Mouse (Mus musculus) limb, embryonic 12.5 days (tissue): ENCODE measurements around the gene Eipr1. TPM values are rescaled to one million over a fixed set of nuclear protein-coding genes. Genes with fewer than 3 reads are reported as not detected.

Experiments
- ATAC-seq: fragments of 200-750 bp; cut with Nextera tagmentation; 2 replicates; pipeline ENCODE4 v1.8.0; 2017; ENCODE audit warnings: low read depth, moderate TSS enrichment; ENCODE audit not compliant: insufficient number of reproducible peaks, insufficient read depth, low FRiP score, low TSS enrichment
- H3K27ac ChIP-seq: fragments of 300-500 bp; sonication (generic); 2 replicates; pipeline ENCODE4 v1.5.1; 2016; ENCODE audit warnings: mild to moderate bottlenecking, moderate library complexity
- H3K27me3 ChIP-seq: fragments of 300-500 bp; sonication (generic); 2 replicates; pipeline ENCODE4 v1.6.1; 2016; ENCODE audit warnings: mild to moderate bottlenecking, moderate library complexity
- H3K36me3 ChIP-seq: fragments of 300-500 bp; sonication (generic); 2 replicates; pipeline ENCODE4 v1.6.1; 2016; ENCODE audit warnings: mild to moderate bottlenecking, moderate library complexity
- H3K4me1 ChIP-seq: fragments of 300-500 bp; sonication (generic); replicated peaks from 2 replicates; pipeline ENCODE4 v1.6.1; 2016
- H3K4me2 ChIP-seq: fragments of 300-500 bp; sonication (generic); 2 replicates; pipeline ENCODE4 v1.6.1; 2016; ENCODE audit warnings: mild to moderate bottlenecking, moderate library complexity
- H3K4me3 ChIP-seq: fragments of 300-500 bp; sonication (generic); replicated peaks from 2 replicates; pipeline ENCODE4 v1.5.1; 2016; ENCODE audit warnings: mild to moderate bottlenecking
- H3K9ac ChIP-seq: fragments of 300-500 bp; sonication (generic); replicated peaks from 2 replicates; pipeline ENCODE4 v1.6.1; 2016; ENCODE audit warnings: mild to moderate bottlenecking, moderate library complexity
- H3K9me3 ChIP-seq: fragments of 300-500 bp; sonication (generic); 2 replicates; pipeline ENCODE4 v1.6.1; 2016; ENCODE audit warnings: mild to moderate bottlenecking, moderate library complexity
- WGBS: fragments of 180-500 bp; shearing (Covaris S2); methylation state at CpG from one replicate; pipeline ENCODE4 v1.1.7; 2016; 5-methylcytosine and 5-hydroxymethylcytosine counted together
- polyA plus RNA-seq: library from polyadenylated mRNA; unstranded; fragments of >200 nt; fragmentation: Nextera tagmentation; extraction: Ambion mirVana; gene quantifications from 2 replicates; pipeline ENCODE4 v1.2.1, GENCODE M21; 2016

Eipr1 gene
- polyA plus RNA-seq, 1 experiment from 2014 or later: 33.7 TPM

- Histone ChIP-seq H3K27me3 (no peaks in the 10 kb centered on the region), H3K27ac (no peak overlapping the region), H3K4me2 (no peak overlapping the region), H3K9ac (no peak overlapping the region), H3K36me3 (no peaks in the 10 kb centered on the region), H3K4me1 (peaks cover 6% of the 10 kb centered on the region; the same call in 1 of the 2 replicates), H3K4me3 (no peak overlapping the region), H3K9me3 (no peaks in the 10 kb centered on the region)
- WGBS: 89% methylated on average over 6 of the region's 6 CpGs
- ATAC-seq: no peak
These were observed 24.0 kb downstream of the Eipr1 start for GRCm38 (mm10) chr12:28775627-28776026.

DNA sequence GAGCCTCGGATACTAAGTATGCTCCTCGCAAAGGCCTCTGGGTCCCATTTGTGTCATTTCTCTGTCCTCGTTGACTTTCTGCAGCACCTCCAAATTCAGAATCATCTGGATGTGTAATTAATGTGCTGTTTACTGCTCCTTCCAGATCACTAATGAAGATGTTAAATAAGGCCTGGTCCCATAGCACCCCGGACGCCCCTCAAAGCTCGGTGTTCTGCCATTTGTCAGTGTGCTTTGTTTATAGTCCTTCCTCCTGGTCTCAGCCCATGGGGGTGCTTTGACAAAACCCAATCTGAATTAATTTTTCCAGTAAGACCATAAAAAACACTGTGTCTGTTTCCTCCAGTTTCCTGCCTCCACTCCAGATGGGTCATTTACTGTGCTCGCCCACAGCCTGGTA lies 28.6 kb downstream of the Eipr1 start:
- H3K4me3 ChIP-seq: no peak overlapping the region
- no peaks in the 10 kb centered on the region for H3K27me3 ChIP-seq
- H3K4me2 ChIP-seq: no peak overlapping the region
- no peaks in the 10 kb centered on the region for H3K36me3 ChIP-seq
- H3K9ac ChIP-seq: no peak overlapping the region
- no peak for ATAC-seq
- H3K9me3 ChIP-seq: no peaks in the 10 kb centered on the region
- H3K4me1 ChIP-seq: peaks cover 35% of the 10 kb centered on the region
- H3K27ac ChIP-seq: 0 out of 2 replicates have a peak overlapping the region, but pooled peaks have one; percentile 12
- 60% methylated on average over 7 of the region's 7 CpGs for WGBS

DNA sequence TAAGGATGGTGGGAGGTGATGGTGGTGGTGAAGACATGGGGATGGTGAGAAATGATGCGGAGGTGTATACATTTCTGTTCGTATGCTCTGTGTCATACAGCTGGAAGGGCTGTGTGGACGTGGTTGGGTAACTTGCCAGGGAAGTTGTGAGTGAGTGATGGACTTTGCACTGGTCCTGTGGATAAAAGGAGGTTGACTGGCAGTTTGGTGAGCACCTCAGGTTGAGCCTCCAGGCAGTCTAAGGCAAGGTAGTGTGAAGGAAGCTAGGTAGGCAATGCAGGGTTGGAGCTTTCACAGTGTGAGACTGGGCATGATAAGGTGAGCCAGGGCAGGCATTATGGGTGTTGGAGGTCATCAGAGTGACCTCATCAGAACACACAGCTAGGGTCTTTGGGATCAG lies 31.0 kb downstream of the Eipr1 start:
- no peak for ATAC-seq
- Histone ChIP-seq H3K9me3 (no peaks in the 10 kb centered on the region), H3K4me1 (peaks cover 47% of the 10 kb centered on the region), H3K36me3 (no peaks in the 10 kb centered on the region), H3K4me2 (no peak overlapping the region), H3K27me3 (no peaks in the 10 kb centered on the region), H3K4me3 (no peak overlapping the region), H3K27ac (no peak overlapping the region), H3K9ac (no peak overlapping the region)
- 97% methylated on average over 3 of the region's 3 CpGs for WGBS

GRCm38 (mm10) chr12:28784355-28784754 lies 32.8 kb downstream of the Eipr1 start:
- Histone ChIP-seq H3K4me2 (no peak overlapping the region), H3K27me3 (no peaks in the 10 kb centered on the region), H3K27ac (peak overlapping the region; percentile 60), H3K36me3 (no peaks in the 10 kb centered on the region), H3K4me3 (no peak overlapping the region), H3K9ac (no peak overlapping the region), H3K4me1 (peaks cover 47% of the 10 kb centered on the region), H3K9me3 (no peaks in the 10 kb centered on the region)
- ATAC-seq: no peak
- WGBS: 33% methylated on average over 4 of the region's 4 CpGs

GRCm38 (mm10) chr12:28784864-28785263 lies 33.3 kb downstream of the Eipr1 start:
- Histone ChIP-seq H3K27ac (peak overlapping the region; percentile 60; the same call in 1 of the 2 replicates), H3K4me3 (no peak overlapping the region), H3K36me3 (no peaks in the 10 kb centered on the region), H3K9me3 (no peaks in the 10 kb centered on the region), H3K4me1 (peaks cover 48% of the 10 kb centered on the region), H3K9ac (no peak overlapping the region), H3K4me2 (no peak overlapping the region), H3K27me3 (no peaks in the 10 kb centered on the region)
- 22% methylated on average over 8 of the region's 8 CpGs for WGBS
- 0 out of 2 replicates have a peak, but pooled peaks have one; percentile 24 for ATAC-seq

DNA sequence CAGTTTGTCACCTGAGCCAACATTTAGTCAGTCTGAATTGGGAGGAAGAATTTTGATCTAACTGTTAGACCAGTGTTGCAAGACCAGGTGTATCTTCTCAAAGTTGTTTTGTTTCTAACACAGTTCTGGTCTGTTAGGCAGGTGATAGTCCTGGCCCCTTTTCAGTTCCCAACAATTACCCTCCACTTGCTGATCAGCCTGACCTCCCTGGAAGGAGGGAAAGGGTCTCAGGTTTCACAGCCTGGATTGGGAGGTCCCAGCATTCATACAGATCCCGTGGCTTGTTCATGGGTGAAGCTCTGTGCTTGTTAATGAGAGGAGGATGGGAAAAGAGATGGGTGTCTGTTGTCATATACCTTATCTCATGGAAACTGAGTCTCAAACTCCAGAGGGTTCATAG lies 33.7 kb downstream of the Eipr1 start:
- no peaks in the 10 kb centered on the region for H3K9me3 ChIP-seq
- H3K9ac ChIP-seq: no peak overlapping the region
- no peak overlapping the region for H3K4me3 ChIP-seq
- 0% methylated on average over 1 of the region's 1 CpGs for WGBS
- peaks cover 50% of the 10 kb centered on the region for H3K4me1 ChIP-seq
- peak; percentile 71; the same call in 1 of the 2 replicates for ATAC-seq
- peak overlapping the region; percentile 18 for H3K27ac ChIP-seq
- H3K4me2 ChIP-seq: no peak overlapping the region
- no peaks in the 10 kb centered on the region for H3K27me3 ChIP-seq
- no peaks in the 10 kb centered on the region for H3K36me3 ChIP-seq

- Histone ChIP-seq H3K36me3 (no peaks in the 10 kb centered on the region), H3K4me2 (no peak overlapping the region), H3K9me3 (no peaks in the 10 kb centered on the region), H3K27me3 (no peaks in the 10 kb centered on the region), H3K9ac (no peak overlapping the region), H3K4me1 (peaks cover 51% of the 10 kb centered on the region), H3K27ac (no peak overlapping the region), H3K4me3 (no peak overlapping the region)
- ATAC-seq: no peak
- 97% methylated on average over 6 of the region's 6 CpGs for WGBS
These were observed 34.7 kb downstream of the Eipr1 start for GRCm38 (mm10) chr12:28786310-28786709.

DNA sequence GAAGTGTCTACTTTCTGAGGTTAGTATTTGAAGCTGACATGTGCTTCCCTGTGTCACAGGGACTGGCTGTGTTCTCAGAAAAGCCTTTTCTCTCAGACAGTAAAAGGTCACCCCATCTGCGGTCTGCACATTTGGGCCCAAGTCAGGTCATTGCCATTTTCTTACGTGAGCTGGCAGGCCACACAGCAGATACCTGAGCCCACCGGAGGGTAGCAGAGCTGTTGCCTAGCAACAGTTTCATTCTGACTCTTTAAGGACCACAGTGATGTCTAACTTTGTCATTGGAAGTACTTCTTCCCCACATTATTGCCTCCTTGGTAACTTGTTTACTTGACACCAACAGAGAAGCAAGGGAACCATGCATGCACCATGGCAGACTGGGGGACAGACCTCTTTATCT lies 41.0 kb downstream of the Eipr1 start:
- 70% methylated on average over 3 of the region's 3 CpGs for WGBS
- Histone ChIP-seq H3K36me3 (no peaks in the 10 kb centered on the region), H3K27ac (no peak overlapping the region)

DNA sequence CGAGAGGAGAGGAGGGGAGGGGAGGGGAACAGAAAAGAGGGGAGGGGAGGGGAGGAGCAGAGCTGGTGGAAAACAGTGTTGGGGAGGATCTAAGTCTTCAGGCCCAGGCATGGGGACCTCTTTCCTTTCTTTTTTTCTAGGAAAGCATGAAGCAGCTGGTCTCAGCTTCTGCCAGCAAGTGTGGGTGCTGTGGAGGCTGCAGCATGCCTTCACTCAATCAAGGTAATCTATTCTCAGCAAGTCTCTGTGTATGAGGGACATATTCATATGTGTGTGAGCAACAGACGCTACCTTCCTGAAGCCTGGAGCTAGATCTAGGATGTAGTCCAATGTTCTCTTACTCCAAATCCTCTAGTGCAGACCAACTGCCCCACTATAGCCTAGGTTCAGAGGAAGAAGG lies 42.1 kb downstream of the Eipr1 start:
- Histone ChIP-seq H3K27me3 (no peaks in the 10 kb centered on the region), H3K27ac (no peak overlapping the region), H3K4me1 (peaks cover 29% of the 10 kb centered on the region), H3K36me3 (no peaks in the 10 kb centered on the region), H3K9ac (no peak overlapping the region), H3K4me3 (no peak overlapping the region), H3K9me3 (peaks cover 5% of the 10 kb centered on the region), H3K4me2 (no peak overlapping the region)
- ATAC-seq: no peak
- 73% methylated on average over 2 of the region's 2 CpGs for WGBS

More for the DNA sequence above, 41.0 kb downstream of the Eipr1 start:
- ATAC-seq: no peak
- H3K27me3 ChIP-seq: no peaks in the 10 kb centered on the region
- H3K4me3 ChIP-seq: no peak overlapping the region
- H3K4me2 ChIP-seq: no peak overlapping the region
- H3K4me1 ChIP-seq: peaks cover 29% of the 10 kb centered on the region
- H3K9ac ChIP-seq: no peak overlapping the region
- H3K9me3 ChIP-seq: no peaks in the 10 kb centered on the region

- H3K27ac ChIP-seq: no peak overlapping the region
- no peak overlapping the region for H3K4me3 ChIP-seq
- WGBS: 92% methylated on average over 3 of the region's 3 CpGs
- no peaks in the 10 kb centered on the region for H3K36me3 ChIP-seq
- peaks cover 5% of the 10 kb centered on the region for H3K9me3 ChIP-seq
- H3K9ac ChIP-seq: no peak overlapping the region
- peaks cover 35% of the 10 kb centered on the region for H3K4me1 ChIP-seq
- H3K27me3 ChIP-seq: no peaks in the 10 kb centered on the region
- H3K4me2 ChIP-seq: no peak overlapping the region
- no peak for ATAC-seq
These were observed 43.4 kb downstream of the Eipr1 start for GRCm38 (mm10) chr12:28795041-28795440.

DNA sequence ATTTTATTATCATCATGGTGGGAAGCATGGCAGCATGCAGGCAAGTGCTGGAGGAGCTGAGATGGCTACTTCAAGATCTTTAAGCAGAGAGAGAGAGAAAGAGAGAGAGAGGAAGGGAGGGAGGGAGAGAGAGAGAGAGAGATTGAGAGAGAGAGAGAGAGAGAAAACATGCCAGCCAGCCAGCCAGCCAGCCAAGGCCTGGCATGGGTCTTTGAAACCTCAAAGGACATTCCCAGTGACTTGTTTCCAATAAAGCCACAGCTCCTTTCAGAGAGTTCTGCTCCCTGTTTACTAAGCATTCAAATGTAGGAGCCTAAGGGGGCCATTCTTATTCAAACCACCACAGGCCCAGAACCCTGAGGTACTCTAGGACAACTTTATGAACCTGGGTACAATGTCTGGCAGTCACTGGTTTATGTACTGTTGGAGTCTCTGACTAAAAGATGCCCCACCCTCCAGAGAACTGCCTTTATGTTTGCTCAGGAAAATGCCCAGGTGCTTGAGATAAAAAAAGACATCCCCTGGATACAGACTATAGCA lies 45.3 kb downstream of the Eipr1 start:
- H3K27ac ChIP-seq: no peak overlapping the region
- peaks cover 35% of the 10 kb centered on the region for H3K4me1 ChIP-seq
- H3K4me2 ChIP-seq: no peak overlapping the region
- no peaks in the 10 kb centered on the region for H3K27me3 ChIP-seq
- H3K36me3 ChIP-seq: no peaks in the 10 kb centered on the region
- H3K9me3 ChIP-seq: peaks cover 5% of the 10 kb centered on the region
- ATAC-seq: no peak
- no peak overlapping the region for H3K9ac ChIP-seq
- no peak overlapping the region for H3K4me3 ChIP-seq

DNA sequence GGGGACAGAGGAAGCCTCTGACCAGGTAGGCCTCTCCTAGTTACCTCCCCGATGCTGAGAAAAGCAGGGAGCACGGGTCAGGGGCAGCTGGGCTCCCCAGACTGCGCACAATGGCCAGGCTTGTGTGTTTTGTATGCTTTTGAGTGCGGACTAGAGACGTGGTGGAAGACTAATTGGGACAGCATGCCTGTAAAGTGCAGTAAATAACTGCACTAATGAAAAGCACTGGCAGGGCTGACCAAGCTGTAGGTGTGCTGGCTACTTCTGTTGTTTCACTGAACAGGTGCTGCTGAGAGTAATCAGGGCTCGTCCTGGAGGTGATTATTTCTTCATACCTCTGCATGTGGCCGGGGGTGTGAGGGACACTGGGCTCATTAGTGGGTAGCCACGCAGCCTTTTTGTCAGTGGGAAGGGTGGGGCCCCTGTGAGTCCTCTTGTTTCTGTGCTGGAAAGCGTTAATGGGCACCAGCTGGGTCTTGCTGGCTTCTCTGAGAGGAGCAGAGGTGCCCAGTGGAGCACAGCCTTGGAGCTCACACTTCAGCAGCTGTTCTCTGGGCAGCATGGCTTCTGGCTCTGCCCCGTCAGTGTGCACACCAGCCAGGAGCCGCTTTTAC lies 48.3 kb downstream of the Eipr1 start:
- Histone ChIP-seq H3K36me3 (no peaks in the 10 kb centered on the region), H3K9ac (no peak overlapping the region; the same call in 1 of the 2 replicates), H3K4me3 (no peak overlapping the region), H3K9me3 (peaks cover 5% of the 10 kb centered on the region), H3K27ac (peak overlapping the region; percentile 85), H3K4me1 (peaks cover 35% of the 10 kb centered on the region), H3K27me3 (no peaks in the 10 kb centered on the region), H3K4me2 (peak overlapping the region; percentile 9; the same call in 1 of the 2 replicates)
- WGBS: 13% methylated on average over 11 of the region's 11 CpGs
- peak; percentile 87 for ATAC-seq
